Mouse (Mus musculus) monocyte, adult 2 months (primary cell): Measurements from ENCODE around the gene Ptpn14.

Experiments used
- DNase-seq, 2 experiments: peaks; one replicate each; pipeline ENCODE4 v3.0.0; 2022; ENCODE audit warnings: low spot score in 2 of 2, low read depth in 1 of 2

Gene Ptpn14

GRCm38 (mm10) chr1:189767910-189768309, 39.8 kb downstream of the Ptpn14 start:
- DNase-seq = no peak

GRCm38 (mm10) chr1:189770516-189770915, 42.4 kb downstream of the Ptpn14 start:
- no peak for DNase-seq

GRCm38 (mm10) chr1:189772707-189773106, 44.6 kb downstream of the Ptpn14 start:
- DNase-seq = no peak

GRCm38 (mm10) chr1:189774778-189775177, 46.7 kb downstream of the Ptpn14 start:
- DNase-seq = no peak

- no peak for DNase-seq
Observed at GRCm38 (mm10) chr1:189777207-189777606, 49.1 kb downstream of the Ptpn14 start.

- no peak for DNase-seq
Observed at GRCm38 (mm10) chr1:189778343-189778742, 50.3 kb downstream of the Ptpn14 start.

GRCm38 (mm10) chr1:189779226-189779625, 51.2 kb downstream of the Ptpn14 start:
- no peak for DNase-seq

- DNase-seq = no peak
Observed at GRCm38 (mm10) chr1:189781721-189782345, 53.8 kb downstream of the Ptpn14 start.

GRCm38 (mm10) chr1:189782709-189783108, 54.6 kb downstream of the Ptpn14 start:
- no peak for DNase-seq

GRCm38 (mm10) chr1:189784503-189784902, 56.4 kb downstream of the Ptpn14 start:
- DNase-seq = no peak

- no peak for DNase-seq
Observed at GRCm38 (mm10) chr1:189786707-189787485, 58.8 kb downstream of the Ptpn14 start.

GRCm38 (mm10) chr1:189789545-189789944, 61.5 kb downstream of the Ptpn14 start:
- DNase-seq = no peak

GRCm38 (mm10) chr1:189790666-189791065, 62.6 kb downstream of the Ptpn14 start:
- no peak for DNase-seq

- DNase-seq = no peak
Observed at GRCm38 (mm10) chr1:189791534-189792217, 63.6 kb downstream of the Ptpn14 start.

- DNase-seq = no peak
Observed at GRCm38 (mm10) chr1:189792560-189793195, 64.6 kb downstream of the Ptpn14 start.

- DNase-seq = peak; percentile 24 to 30
Observed at GRCm38 (mm10) chr1:189798949-189799348, 70.9 kb downstream of the Ptpn14 start.

GRCm38 (mm10) chr1:189800211-189800961, 72.3 kb downstream of the Ptpn14 start:
- no peak for DNase-seq

- no peak for DNase-seq
Observed at GRCm38 (mm10) chr1:189801303-189801702, 73.2 kb downstream of the Ptpn14 start.

GRCm38 (mm10) chr1:189802575-189802974, 74.5 kb downstream of the Ptpn14 start:
- DNase-seq = no peak

GRCm38 (mm10) chr1:189803742-189804141, 75.7 kb downstream of the Ptpn14 start:
- no peak for DNase-seq
